In genomic region chr10:25927553-25928447, GRCm38 (mm10) we compare ENCODE assay signal across 14 mouse cellular contexts.
A peak's percentile ranks its signal among the peaks of the same experiment; 100 is the strongest.
DNase-seq lines count a peak whose midpoint lies in the region; ATAC-seq and TF ChIP-seq lines count a peak whose summit lies in the region.
"Had no signal": no experiment of that assay in that cellular context is flagged by ENCODE, and none has a peak within 500 bp of the region (broad histone marks: within the 10 kb centered on the region; RNA-seq: fewer than 3 reads in every experiment).

No protein-coding gene starts in this region.

- H3K27ac ChIP-seq in kidney, embryonic 14.5 days (ENCODE audit: low read depth, low read length), result no peak overlapping the region
- no peak overlapping the region for H3K27ac ChIP-seq in kidney, embryonic 16.5 days (ENCODE audit: low read length)
- H3K27ac ChIP-seq: liver, embryonic 15.5 days had no signal

- H3K9ac ChIP-seq in kidney, embryonic 14.5 days (ENCODE audit: low read depth, low read length), result no peak overlapping the region
- no peak overlapping the region for H3K9ac ChIP-seq in kidney, embryonic 16.5 days (replicated peaks; ENCODE audit: low read length)
- H3K9ac ChIP-seq: liver, embryonic 15.5 days had no signal

- ATAC-seq in kidney, embryonic 14.5 days (ENCODE audit: low FRiP score, low TSS enrichment), result peak; percentile 51; the same call in 1 of the 2 replicates
- ATAC-seq in kidney, embryonic 16.5 days (ENCODE audit: low FRiP score, low TSS enrichment), result no peak; the same call in 1 of the 2 replicates
- ATAC-seq: inflammation-experienced regulatory T-cells, adult 6 months had no signal

- no peaks in the 10 kb centered on the region for H3K9me3 ChIP-seq in kidney, embryonic 14.5 days (ENCODE audit: control insufficient read depth, low read length)
- H3K9me3 ChIP-seq in kidney, embryonic 16.5 days (ENCODE audit: low read length), result no peaks in the 10 kb centered on the region
- H3K9me3 ChIP-seq: liver, embryonic 15.5 days had no signal

- H3K79me2 ChIP-seq in myocyte (ENCODE audit: control insufficient read depth, insufficient read depth), result no peaks in the 10 kb centered on the region

- H3K27me3 ChIP-seq in kidney, embryonic 14.5 days (ENCODE audit: control insufficient read depth, insufficient read depth, low read length), result no peaks in the 10 kb centered on the region
- H3K27me3 ChIP-seq in kidney, embryonic 16.5 days (ENCODE audit: insufficient read depth, low read length), result no peaks in the 10 kb centered on the region
- H3K27me3 ChIP-seq in myocyte (ENCODE audit: control insufficient read depth, insufficient read depth, insufficient read length), result no peaks in the 10 kb centered on the region
- H3K27me3 ChIP-seq: liver, embryonic 15.5 days had no signal

- no peak for TF ChIP-seq POLR2A in myocyte (IDR thresholded peaks at IDR 0.05; ENCODE audit: insufficient read length, low read depth)

- H3K4me2 ChIP-seq in kidney, embryonic 14.5 days (replicated peaks; ENCODE audit: low read depth, low read length), result no peak overlapping the region
- no peak overlapping the region for H3K4me2 ChIP-seq in kidney, embryonic 16.5 days (replicated peaks; ENCODE audit: low read depth, low read length)
- H3K4me2 ChIP-seq in myocyte (ENCODE audit: low read depth), result peak overlapping the region; percentile 20
- H3K4me2 ChIP-seq: liver, embryonic 15.5 days had no signal

- H3K4me1 ChIP-seq in kidney, embryonic 14.5 days (ENCODE audit: control insufficient read depth, insufficient read depth, low read length), result peaks cover 12% of the 10 kb centered on the region; the same call in 1 of the 2 replicates
- peaks cover 9% of the 10 kb centered on the region; the same call in 1 of the 2 replicates for H3K4me1 ChIP-seq in kidney, embryonic 16.5 days (ENCODE audit: insufficient read depth, low read length)

- peak; percentile 55 for DNase-seq in embryo, embryonic 10.5 days (ENCODE audit: low spot score)
- peak; percentile 63 for DNase-seq in forelimb bud, embryonic 11.5 days (ENCODE audit: low read depth, low spot score)
- DNase-seq in cerebellum, postnatal 25 days, result no peak
- DNase-seq in cerebellum, adult 11 months, result no peak
- no peak for DNase-seq in right cerebral cortex, adult 2 months (ENCODE audit: low spot score in 2 of 2)
- DNase-seq: adrenal gland, adult 8-10 months; B cell, adult 2 months; lung, postnatal 4 days; midbrain, embryonic 14.5 days had no signal

- H3K4me3 ChIP-seq in kidney, embryonic 14.5 days (ENCODE audit: low read length), result no peak overlapping the region
- no peak overlapping the region for H3K4me3 ChIP-seq in kidney, embryonic 16.5 days (ENCODE audit: low read length)
- H3K4me3 ChIP-seq in myocyte, result no peak overlapping the region
- H3K4me3 ChIP-seq: liver, embryonic 15.5 days had no signal

- H3K36me3 ChIP-seq in kidney, embryonic 14.5 days (ENCODE audit: control insufficient read depth, insufficient read depth, low read length), result no peaks in the 10 kb centered on the region
- H3K36me3 ChIP-seq in kidney, embryonic 16.5 days (ENCODE audit: insufficient read depth, low read length), result no peaks in the 10 kb centered on the region
- H3K36me3 ChIP-seq in myocyte (ENCODE audit: control insufficient read depth, insufficient read depth), result no peaks in the 10 kb centered on the region
- H3K36me3 ChIP-seq: liver, embryonic 15.5 days had no signal

- WGBS in kidney, embryonic 14.5 days, result 30% methylated on average over 11 of the region's 11 CpGs
- 30% methylated on average over 11 of the region's 11 CpGs for WGBS in kidney, embryonic 16.5 days

- H3ac ChIP-seq in myocyte (ENCODE audit: control insufficient read depth, insufficient read length), result no peak overlapping the region

TF ChIP-seq in myocyte, 11 proteins besides CTCF, POLR2A, EP300 and RAD21:
- TF ChIP-seq REST (IDR thresholded peaks at IDR 0.05; ENCODE audit: insufficient read depth, insufficient read length) (no peak), POLR2AphosphoS2 (IDR thresholded peaks at IDR 0.05; ENCODE audit: insufficient read length, low read depth) (no peak), MYOD1 (IDR thresholded peaks at IDR 0.05; ENCODE audit: control insufficient read depth in 1 of 3, insufficient read length in 2 of 3, low read depth in 2 of 3) (no peak), MYOG (IDR thresholded peaks at IDR 0.05; ENCODE audit: control insufficient read depth in 1 of 3, insufficient read depth in 1 of 3, insufficient read length in 2 of 3, low read depth in 2 of 3) (no peak)

Comparison
In these comparisons a context has a peak if more than half of its experiments do, and no peak if none do; other contexts are left out.
1. DNase-seq: peak in embryo, embryonic 10.5 days (single experiment) and forelimb bud, embryonic 11.5 days (single experiment); none in cerebellum, postnatal 25 days (0 of 2), cerebellum, adult 11 months (single experiment) and right cerebral cortex, adult 2 months (0 of 2).